28 mouse cellular contexts compared by ENCODE assay signal in genomic region chr11:105497505-105497904, GRCm38 (mm10). TPM values are rescaled to one million over a fixed set of nuclear protein-coding genes. Genes with fewer than 3 reads are reported as not detected.
DNase-seq lines count a peak whose midpoint lies in the region; ATAC-seq and TF ChIP-seq lines count a peak whose summit lies in the region.
"Had no signal": no experiment of that assay in that cellular context is flagged by ENCODE, and none has a peak within 500 bp of the region (broad histone marks: within the 10 kb centered on the region; RNA-seq: fewer than 3 reads in every experiment).

No protein-coding gene starts in this region.

- no peak overlapping the region for H3K4me3 ChIP-seq in forebrain, embryonic 14.5 days (ENCODE audit: low read depth, low read length)
- no peak overlapping the region for H3K4me3 ChIP-seq in forebrain, embryonic 11.5 days (ENCODE audit: low read depth, low read length)
- H3K4me3 ChIP-seq in heart, embryonic 10.5 days: no peak overlapping the region
- no peak overlapping the region for H3K4me3 ChIP-seq in heart, adult 2 months
- H3K4me3 ChIP-seq in liver, embryonic 11.5 days (ENCODE audit: low read depth, low read length): no peak overlapping the region
- H3K4me3 ChIP-seq: embryonic facial prominence, embryonic 15.5 days; heart, embryonic 15.5 days; limb, embryonic 10.5 days; megakaryocyte, embryonic 14.5 days had no signal

- no peak for TF ChIP-seq EP300 in heart, adult 2 months (IDR thresholded peaks at IDR 0.05; ENCODE audit: insufficient read depth, low read depth, low read length)

- intact Hi-C loops in heart, adult 2 months (cut with DNase I): no loop called here

- TF ChIP-seq POLR2A in heart, adult 2 months (IDR thresholded peaks at IDR 0.05; ENCODE audit: insufficient read depth, low read depth, low read length): no peak

- H3K36me3 ChIP-seq in forebrain, embryonic 14.5 days (ENCODE audit: control insufficient read depth, insufficient read depth, low read length): no peaks in the 10 kb centered on the region
- no peaks in the 10 kb centered on the region for H3K36me3 ChIP-seq in forebrain, embryonic 11.5 days (ENCODE audit: control insufficient read depth, insufficient read depth, low read length)
- no peaks in the 10 kb centered on the region for H3K36me3 ChIP-seq in heart, embryonic 10.5 days
- no peaks in the 10 kb centered on the region for H3K36me3 ChIP-seq in heart, adult 2 months (ENCODE audit: control insufficient read depth, insufficient read depth, low read length)
- H3K36me3 ChIP-seq in liver, embryonic 11.5 days (ENCODE audit: control insufficient read depth, insufficient read depth, low read length): no peaks in the 10 kb centered on the region
- H3K36me3 ChIP-seq: embryonic facial prominence, embryonic 15.5 days; heart, embryonic 15.5 days; limb, embryonic 10.5 days had no signal

- peak overlapping the region; percentile 10; the same call in 1 of the 2 replicates for H3K27ac ChIP-seq in forebrain, embryonic 14.5 days (ENCODE audit: low read depth, low read length)
- H3K27ac ChIP-seq in forebrain, embryonic 11.5 days (ENCODE audit: low read depth, low read length): no peak overlapping the region
- H3K27ac ChIP-seq in heart, embryonic 10.5 days: peak overlapping the region; percentile 59; the same call in 1 of the 2 replicates
- no peak overlapping the region for H3K27ac ChIP-seq in heart, adult 2 months
- H3K27ac ChIP-seq in liver, embryonic 11.5 days (ENCODE audit: low read depth, low read length): no peak overlapping the region
- H3K27ac ChIP-seq: embryonic facial prominence, embryonic 15.5 days; heart, embryonic 15.5 days; kidney, postnatal 0 days; limb, embryonic 10.5 days had no signal

- TF ChIP-seq CTCF in heart, adult 2 months (IDR thresholded peaks at IDR 0.05): no peak

- peaks cover 15% of the 10 kb centered on the region; the same call in 1 of the 2 replicates for H3K4me1 ChIP-seq in forebrain, embryonic 14.5 days (ENCODE audit: control insufficient read depth, insufficient read depth, low read length)
- H3K4me1 ChIP-seq in forebrain, embryonic 11.5 days (replicated peaks; ENCODE audit: control insufficient read depth, insufficient read depth, low read length): no peaks in the 10 kb centered on the region; the same call in 1 of the 2 replicates
- peaks cover 47% of the 10 kb centered on the region for H3K4me1 ChIP-seq in heart, embryonic 10.5 days
- H3K4me1 ChIP-seq in heart, adult 2 months (ENCODE audit: control insufficient read depth, insufficient read depth, low read length): peaks cover 5% of the 10 kb centered on the region
- H3K4me1 ChIP-seq in liver, embryonic 11.5 days (replicated peaks; ENCODE audit: control insufficient read depth, insufficient read depth, low read length): no peaks in the 10 kb centered on the region
- H3K4me1 ChIP-seq: limb, embryonic 10.5 days had no signal

- no peak overlapping the region for H3K9ac ChIP-seq in forebrain, embryonic 14.5 days (ENCODE audit: low read length)
- no peak overlapping the region for H3K9ac ChIP-seq in forebrain, embryonic 11.5 days (ENCODE audit: low read length)
- H3K9ac ChIP-seq in heart, adult 2 months (ENCODE audit: low read depth, low read length): no peak overlapping the region
- no peak overlapping the region for H3K9ac ChIP-seq in liver, embryonic 11.5 days (ENCODE audit: low read depth, low read length)
- H3K9ac ChIP-seq: embryonic facial prominence, embryonic 15.5 days; heart, embryonic 15.5 days had no signal

- no peak for ATAC-seq in forebrain, embryonic 14.5 days
- no peak for ATAC-seq in forebrain, embryonic 11.5 days (replicated peaks; ENCODE audit: low FRiP score)
- no peak for ATAC-seq in liver, embryonic 11.5 days (replicated peaks; ENCODE audit: low FRiP score)
- ATAC-seq: Patski had no signal

- 43% methylated on average over 6 of the region's 6 CpGs for WGBS in forebrain, embryonic 14.5 days
- 60% methylated on average over 6 of the region's 6 CpGs for WGBS in forebrain, embryonic 11.5 days
- 61% methylated on average over 6 of the region's 6 CpGs for WGBS in heart, embryonic 10.5 days
- 57% methylated on average over 6 of the region's 6 CpGs for WGBS in heart, adult 2 months
- WGBS in liver, embryonic 11.5 days: 75% methylated on average over 6 of the region's 6 CpGs

- DNase-seq in forebrain, embryonic 14.5 days (ENCODE audit: low spot score): no peak
- no peak for DNase-seq in forebrain, embryonic 11.5 days (ENCODE audit: low spot score)
- peak; percentile 60 for DNase-seq in heart, embryonic 10.5 days (ENCODE audit: low spot score)
- DNase-seq in heart, adult 2 months: no peak
- peak; percentile 74 for DNase-seq in right cerebral cortex, adult 18-20 months
- no peak for DNase-seq in right cerebral cortex, postnatal 4 days
- DNase-seq in right cerebral cortex, postnatal 25 days: peak; percentile 42
- DNase-seq in liver, embryonic 11.5 days (ENCODE audit: low spot score): no peak
- DNase-seq: adrenal gland, postnatal 25 days; cerebellum, adult 11-12 months; cerebellum, postnatal 14 days; embryo, embryonic 11 days; gastrocnemius, postnatal 10 days; kidney, adult 11 months; retina, postnatal 1 day; spleen, adult 18-20 months; thymus, adult 18-20 months; thymus, postnatal 4 days had no signal

- no peaks in the 10 kb centered on the region for H3K79me2 ChIP-seq in heart, adult 2 months (replicated peaks; ENCODE audit: control insufficient read depth, insufficient read depth, low read length)

- H3K4me2 ChIP-seq in forebrain, embryonic 14.5 days (ENCODE audit: low read length): no peak overlapping the region
- no peak overlapping the region for H3K4me2 ChIP-seq in forebrain, embryonic 11.5 days (ENCODE audit: low read depth, low read length, severe bottlenecking)
- H3K4me2 ChIP-seq in liver, embryonic 11.5 days: no peak overlapping the region
- H3K4me2 ChIP-seq: embryonic facial prominence, embryonic 15.5 days; heart, embryonic 15.5 days had no signal

- H3K9me3 ChIP-seq in forebrain, embryonic 14.5 days (replicated peaks; ENCODE audit: control insufficient read depth, low read length): no peaks in the 10 kb centered on the region
- H3K9me3 ChIP-seq in forebrain, embryonic 11.5 days (ENCODE audit: control insufficient read depth, low read length): no peaks in the 10 kb centered on the region
- no peaks in the 10 kb centered on the region for H3K9me3 ChIP-seq in heart, embryonic 10.5 days
- no peaks in the 10 kb centered on the region for H3K9me3 ChIP-seq in liver, embryonic 11.5 days (ENCODE audit: control insufficient read depth, low read length)
- H3K9me3 ChIP-seq: embryonic facial prominence, embryonic 15.5 days; heart, embryonic 15.5 days; limb, embryonic 10.5 days had no signal

- H3K27me3 ChIP-seq in forebrain, embryonic 14.5 days (replicated peaks; ENCODE audit: control insufficient read depth, insufficient read depth, low read length): no peaks in the 10 kb centered on the region
- H3K27me3 ChIP-seq in forebrain, embryonic 11.5 days (ENCODE audit: control insufficient read depth, insufficient read depth, low read length): no peaks in the 10 kb centered on the region
- no peaks in the 10 kb centered on the region for H3K27me3 ChIP-seq in heart, embryonic 10.5 days (ENCODE audit: insufficient read depth, poor library complexity, severe bottlenecking)
- H3K27me3 ChIP-seq in heart, adult 2 months (ENCODE audit: control insufficient read depth, insufficient read depth, low read length): no peaks in the 10 kb centered on the region
- peaks cover 7% of the 10 kb centered on the region for H3K27me3 ChIP-seq in liver, embryonic 11.5 days (replicated peaks; ENCODE audit: control insufficient read depth, insufficient read depth, low read length)
- H3K27me3 ChIP-seq: embryonic facial prominence, embryonic 15.5 days; heart, embryonic 15.5 days had no signal

RNA-seq across cellular contexts. Expression of gene March10, which starts 41.0 kb away (rescaled TPM):
- 0.23 and 0.41 TPM in 2 replicates for polyA plus RNA-seq in forebrain, embryonic 14.5 days (2014; fragmentation: Nextera tagmentation; extraction: Ambion mirVana)
- 0.55 TPM in 1 of 2 replicates, not detected in the other for polyA plus RNA-seq in forebrain, embryonic 11.5 days (2014; fragmentation: Nextera tagmentation; extraction: Ambion mirVana)
- polyA plus RNA-seq in heart, embryonic 10.5 days (2016; fragmentation: Nextera tagmentation; extraction: Ambion mirVana): 0.23 and 0.40 TPM in 2 replicates
- not detected for total RNA-seq in heart, adult 2 months (2021)
- polyA plus RNA-seq in heart, adult 2 months (2012; rRNA removed): 0.08 and 0.38 TPM in 2 replicates
- polyA plus RNA-seq in liver, embryonic 11.5 days (2014; fragmentation: Nextera tagmentation; extraction: Ambion mirVana): not detected in 2 replicates
- total RNA-seq: adrenal gland, postnatal 25 days; gastrocnemius, postnatal 10 days; heart, adult 18-20 months; hematopoietic stem cell, adult 5-6 weeks; liver, adult 2 months had no signal
- polyA plus RNA-seq: heart, embryonic 15.5 days; limb, embryonic 10.5 days; liver, adult 2 months; stomach, embryonic 14.5 days had no signal

Comparison
In these comparisons a context has a peak if more than half of its experiments do, and no peak if none do; other contexts are left out.
1. DNase-seq: peak in heart, embryonic 10.5 days (single experiment), right cerebral cortex, adult 18-20 months (single experiment) and right cerebral cortex, postnatal 25 days (single experiment); none in forebrain, embryonic 14.5 days (single experiment), forebrain, embryonic 11.5 days (single experiment), heart, adult 2 months (0 of 2), right cerebral cortex, postnatal 4 days (single experiment) and liver, embryonic 11.5 days (single experiment).
2. H3K27ac ChIP-seq: peak in forebrain, embryonic 14.5 days (single experiment) and heart, embryonic 10.5 days (single experiment); none in forebrain, embryonic 11.5 days (single experiment), heart, adult 2 months (single experiment) and liver, embryonic 11.5 days (single experiment).